Mouse (Mus musculus) embryonic facial prominence, embryonic 13.5 days (tissue): ENCODE results near the gene Otub2. TPM values are rescaled to one million over a fixed set of nuclear protein-coding genes. Genes with fewer than 3 reads are reported as not detected.

Source experiments
- ATAC-seq: fragments of 200-750 bp; cut with Nextera tagmentation; 2 replicates; pipeline ENCODE4 v1.8.0; 2017; ENCODE audit warnings: low read depth; ENCODE audit not compliant: insufficient number of reproducible peaks, insufficient read depth, low FRiP score, low TSS enrichment
- H3K27ac ChIP-seq: fragments of 300-500 bp; sonication (generic); 2 replicates; pipeline ENCODE4 v1.5.1; 2015; ENCODE audit warnings: moderate library complexity, mild to moderate bottlenecking, inconsistent platforms
- H3K27me3 ChIP-seq: fragments of 300-500 bp; sonication (generic); 2 replicates; pipeline ENCODE4 v1.6.1; 2015; ENCODE audit warnings: mild to moderate bottlenecking, inconsistent platforms
- H3K36me3 ChIP-seq: fragments of 300-500 bp; sonication (generic); 2 replicates; pipeline ENCODE4 v1.6.1; 2015; ENCODE audit warnings: mild to moderate bottlenecking, inconsistent platforms
- H3K4me1 ChIP-seq: fragments of 300-500 bp; sonication (generic); 2 replicates; pipeline ENCODE4 v1.6.1; 2015; ENCODE audit warnings: inconsistent platforms
- H3K4me2 ChIP-seq: fragments of 300-500 bp; sonication (generic); 2 replicates; pipeline ENCODE4 v1.6.1; 2015; ENCODE audit warnings: moderate library complexity, mild to moderate bottlenecking, inconsistent platforms
- H3K4me3 ChIP-seq: fragments of 300-500 bp; sonication (generic); 2 replicates; pipeline ENCODE4 v1.5.1; 2015; ENCODE audit warnings: mild to moderate bottlenecking, inconsistent platforms
- H3K9ac ChIP-seq: fragments of 300-500 bp; sonication (generic); 2 replicates; pipeline ENCODE4 v1.6.1; 2015; ENCODE audit warnings: mild to moderate bottlenecking, inconsistent platforms
- H3K9me3 ChIP-seq: fragments of 300-500 bp; sonication (generic); 2 replicates; pipeline ENCODE4 v1.6.1; 2016; ENCODE audit warnings: inconsistent platforms
- WGBS: fragments of 180-500 bp; shearing (Covaris S2); methylation state at CpG from one replicate; pipeline ENCODE4 v1.1.7; 2015; ENCODE audit warnings: mixed read lengths; 5-methylcytosine and 5-hydroxymethylcytosine counted together
- polyA plus RNA-seq: library from polyadenylated mRNA; unstranded; fragments of >200 nt; fragmentation: Nextera tagmentation; extraction: Ambion mirVana; gene quantifications from 2 replicates; pipeline ENCODE4 v1.2.1, GENCODE M21; 2015

The Otub2 gene
- polyA plus RNA-seq, 1 experiment from 2014 or later = 10.7 TPM

- WGBS = 50% methylated on average over 4 of the region's 4 CpGs
- H3K27ac ChIP-seq = no peak overlapping the region
- no peak overlapping the region for H3K9ac ChIP-seq
- no peaks in the 10 kb centered on the region for H3K9me3 ChIP-seq
- H3K4me1 ChIP-seq = peaks cover 6% of the 10 kb centered on the region; the same call in 1 of the 2 replicates
- no peaks in the 10 kb centered on the region for H3K36me3 ChIP-seq
- H3K4me2 ChIP-seq = no peak overlapping the region
- ATAC-seq = no peak
- H3K27me3 ChIP-seq = no peaks in the 10 kb centered on the region
- H3K4me3 ChIP-seq = no peak overlapping the region
These were observed 29.3 kb upstream of the Otub2 start for GRCm38 (mm10) chr12:103358951-103359801.

GRCm38 (mm10) chr12:103360812-103361211 is 27.7 kb upstream of the Otub2 start:
- H3K9ac ChIP-seq = no peak overlapping the region
- 84% methylated on average over 8 of the region's 8 CpGs for WGBS
- no peak for ATAC-seq
- no peaks in the 10 kb centered on the region for H3K36me3 ChIP-seq
- no peak overlapping the region for H3K4me2 ChIP-seq
- H3K9me3 ChIP-seq = no peaks in the 10 kb centered on the region
- H3K27ac ChIP-seq = no peak overlapping the region
- no peak overlapping the region for H3K4me3 ChIP-seq
- peaks cover 6% of the 10 kb centered on the region; the same call in 1 of the 2 replicates for H3K4me1 ChIP-seq
- no peaks in the 10 kb centered on the region for H3K27me3 ChIP-seq

GRCm38 (mm10) chr12:103361539-103362307 is 26.8 kb upstream of the Otub2 start:
- H3K27me3 ChIP-seq = no peaks in the 10 kb centered on the region; the same call in 1 of the 2 replicates
- no peaks in the 10 kb centered on the region for H3K36me3 ChIP-seq
- 82% methylated on average over 17 of the region's 17 CpGs for WGBS
- H3K9me3 ChIP-seq = no peaks in the 10 kb centered on the region
- H3K4me1 ChIP-seq = peaks cover 6% of the 10 kb centered on the region; the same call in 1 of the 2 replicates
- no peak for ATAC-seq
- no peak overlapping the region for H3K9ac ChIP-seq
- H3K4me3 ChIP-seq = no peak overlapping the region
- H3K4me2 ChIP-seq = no peak overlapping the region
- no peak overlapping the region for H3K27ac ChIP-seq

GRCm38 (mm10) chr12:103362336-103362735 is 26.1 kb upstream of the Otub2 start:
- H3K27me3 ChIP-seq = no peaks in the 10 kb centered on the region; the same call in 1 of the 2 replicates
- H3K27ac ChIP-seq = no peak overlapping the region
- H3K4me2 ChIP-seq = no peak overlapping the region
- no peak overlapping the region for H3K9ac ChIP-seq
- ATAC-seq = no peak
- no peaks in the 10 kb centered on the region for H3K36me3 ChIP-seq
- 69% methylated on average over 3 of the region's 3 CpGs for WGBS
- H3K4me3 ChIP-seq = no peak overlapping the region
- peaks cover 6% of the 10 kb centered on the region; the same call in 1 of the 2 replicates for H3K4me1 ChIP-seq
- no peaks in the 10 kb centered on the region for H3K9me3 ChIP-seq

GRCm38 (mm10) chr12:103367171-103367570 is 21.3 kb upstream of the Otub2 start:
- Histone ChIP-seq H3K4me2 (no peak overlapping the region), H3K9me3 (no peaks in the 10 kb centered on the region), H3K4me1 (no peaks in the 10 kb centered on the region), H3K27ac (no peak overlapping the region), H3K9ac (no peak overlapping the region), H3K27me3 (peaks cover 7% of the 10 kb centered on the region; the same call in 1 of the 2 replicates), H3K4me3 (no peak overlapping the region), H3K36me3 (no peaks in the 10 kb centered on the region)
- 78% methylated on average over 2 of the region's 2 CpGs for WGBS
- ATAC-seq = no peak

GRCm38 (mm10) chr12:103367620-103368325 is 20.7 kb upstream of the Otub2 start:
- Histone ChIP-seq H3K4me3 (no peak overlapping the region), H3K4me1 (no peaks in the 10 kb centered on the region), H3K27me3 (peaks cover 7% of the 10 kb centered on the region; the same call in 1 of the 2 replicates), H3K27ac (no peak overlapping the region), H3K4me2 (peak overlapping the region; percentile 35), H3K9me3 (no peaks in the 10 kb centered on the region), H3K9ac (no peak overlapping the region), H3K36me3 (no peaks in the 10 kb centered on the region)
- 21% methylated on average over 18 of the region's 18 CpGs for WGBS
- ATAC-seq = no peak

GRCm38 (mm10) chr12:103368326-103368669 is 20.2 kb upstream of the Otub2 start:
- Histone ChIP-seq H3K4me3 (no peak overlapping the region), H3K27me3 (peaks cover 7% of the 10 kb centered on the region; the same call in 1 of the 2 replicates), H3K4me1 (no peaks in the 10 kb centered on the region), H3K27ac (no peak overlapping the region), H3K4me2 (peak overlapping the region; percentile 35), H3K9ac (no peak overlapping the region), H3K36me3 (no peaks in the 10 kb centered on the region), H3K9me3 (no peaks in the 10 kb centered on the region)
- no peak for ATAC-seq
- 80% methylated on average over 7 of the region's 7 CpGs for WGBS

GRCm38 (mm10) chr12:103368777-103369176 is 19.7 kb upstream of the Otub2 start:
- no peak overlapping the region for H3K9ac ChIP-seq
- H3K36me3 ChIP-seq = no peaks in the 10 kb centered on the region
- no peak for ATAC-seq
- no peak overlapping the region for H3K4me2 ChIP-seq
- no peaks in the 10 kb centered on the region for H3K4me1 ChIP-seq
- H3K9me3 ChIP-seq = no peaks in the 10 kb centered on the region
- 59% methylated on average over 2 of the region's 2 CpGs for WGBS
- peaks cover 7% of the 10 kb centered on the region; the same call in 1 of the 2 replicates for H3K27me3 ChIP-seq
- H3K27ac ChIP-seq = no peak overlapping the region
- H3K4me3 ChIP-seq = no peak overlapping the region

GRCm38 (mm10) chr12:103370861-103371260 is 17.6 kb upstream of the Otub2 start:
- no peak overlapping the region for H3K27ac ChIP-seq
- WGBS = 80% methylated on average over 4 of the region's 4 CpGs

GRCm38 (mm10) chr12:103371711-103372110 is 16.8 kb upstream of the Otub2 start:
- ATAC-seq = no peak
- Histone ChIP-seq H3K9ac (no peak overlapping the region), H3K4me2 (no peak overlapping the region), H3K9me3 (no peaks in the 10 kb centered on the region), H3K27ac (no peak overlapping the region), H3K4me1 (no peaks in the 10 kb centered on the region), H3K27me3 (peaks cover 7% of the 10 kb centered on the region; the same call in 1 of the 2 replicates), H3K4me3 (no peak overlapping the region), H3K36me3 (no peaks in the 10 kb centered on the region)
- 30% methylated on average over 6 of the region's 6 CpGs for WGBS

More at GRCm38 (mm10) chr12:103370861-103371260, 17.6 kb upstream of the Otub2 start:
- no peak overlapping the region for H3K9ac ChIP-seq
- peaks cover 7% of the 10 kb centered on the region; the same call in 1 of the 2 replicates for H3K27me3 ChIP-seq
- no peaks in the 10 kb centered on the region for H3K36me3 ChIP-seq
- no peak overlapping the region for H3K4me3 ChIP-seq
- H3K4me2 ChIP-seq = no peak overlapping the region
- no peaks in the 10 kb centered on the region for H3K4me1 ChIP-seq
- H3K9me3 ChIP-seq = no peaks in the 10 kb centered on the region
- no peak for ATAC-seq

GRCm38 (mm10) chr12:103373530-103374236 is 14.8 kb upstream of the Otub2 start:
- Histone ChIP-seq H3K4me2 (no peak overlapping the region), H3K36me3 (no peaks in the 10 kb centered on the region), H3K4me1 (no peaks in the 10 kb centered on the region), H3K27ac (no peak overlapping the region), H3K4me3 (no peak overlapping the region), H3K27me3 (0 out of 2 replicates have a peak, but pooled peaks cover under 1% of the 10 kb centered on the region), H3K9ac (no peak overlapping the region), H3K9me3 (no peaks in the 10 kb centered on the region)
- 77% methylated on average over 8 of the region's 8 CpGs for WGBS
- no peak for ATAC-seq
